Mouse (Mus musculus) embryonic fibroblast, embryonic 13.5 days (primary cell): Measurements from ENCODE around the gene Smbd1.

ENCODE experiments used
- CTCF ChIP-seq: IDR thresholded peaks from 2 replicates; pipeline ENCODE4 v1.5.1; 2011; ENCODE audit warnings: mild to moderate bottlenecking, control low read depth, low read length, moderate library complexity, borderline replicate concordance; ENCODE audit not compliant: insufficient read depth
- POLR2A ChIP-seq: IDR thresholded peaks from 2 replicates; pipeline ENCODE4 v1.6.1; 2011; ENCODE audit warnings: low read depth, mild to moderate bottlenecking, control low read depth, low read length, moderate library complexity

DNA sequence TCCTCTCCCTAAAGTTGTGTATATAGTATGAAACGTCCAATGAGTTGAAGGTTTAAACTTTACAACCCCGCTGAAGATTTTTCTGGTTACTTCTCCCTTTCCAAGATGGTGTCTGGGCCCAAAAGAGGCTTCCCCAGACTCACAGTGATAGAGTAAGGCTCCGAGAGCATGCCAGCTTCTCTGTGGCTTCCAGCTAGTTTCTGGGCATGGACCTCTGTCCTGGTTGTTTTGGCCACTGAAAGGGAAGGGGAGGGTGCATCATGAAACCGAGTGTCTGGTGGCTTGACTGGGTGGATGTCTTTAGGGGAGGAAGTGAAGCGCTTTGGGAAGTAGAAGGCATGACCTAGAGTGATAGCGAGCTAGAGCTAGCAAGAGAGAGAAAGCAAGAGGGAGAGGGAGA lies 45.3 kb downstream of the Smbd1 start:
- TF ChIP-seq CTCF (no peak), POLR2A (no peak)
